Mouse (Mus musculus): Measurements from ENCODE around the gene Srpx2. TPM values are rescaled to one million over a fixed set of nuclear protein-coding genes. Genes with fewer than 3 reads are reported as not detected.

Gene Srpx2
- total RNA-seq (2023), result not detected

GRCm38 (mm10) chrX:133908261-133908660, at the start of gene Srpx2:
Gene Srpx2 (plus strand): TSS chrX:133908426.

DNA sequence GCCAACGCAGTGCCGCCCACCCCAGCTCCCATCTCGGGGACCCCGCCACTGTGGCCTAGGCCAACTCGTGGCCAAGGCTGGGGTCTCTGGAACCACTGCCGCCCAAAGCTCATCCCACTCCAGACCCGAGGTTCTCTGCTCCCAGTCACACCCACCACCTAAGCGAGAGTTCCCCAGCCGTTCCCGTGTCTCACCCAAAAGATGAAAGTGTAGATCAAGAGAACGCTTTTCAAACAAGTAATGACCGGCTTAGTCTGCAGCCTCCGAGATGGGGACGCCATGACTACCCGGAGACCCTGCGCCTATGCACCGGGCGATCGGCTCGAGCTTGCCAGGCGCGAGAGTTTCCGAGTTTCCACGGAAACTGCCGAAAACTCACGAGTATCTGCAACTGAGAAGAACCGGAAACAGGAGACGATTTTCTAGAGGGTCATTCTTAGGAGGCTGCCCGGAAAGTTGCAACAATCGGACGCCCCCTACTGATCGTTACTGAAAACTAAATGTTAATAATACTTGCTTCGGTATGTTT, 10.1 kb upstream of the Srpx2 start, which contains the start of gene Tspan6:
Gene Tspan6 (minus strand): TSS at position 416 of the 529 bp plus-strand sequence.

DNA sequence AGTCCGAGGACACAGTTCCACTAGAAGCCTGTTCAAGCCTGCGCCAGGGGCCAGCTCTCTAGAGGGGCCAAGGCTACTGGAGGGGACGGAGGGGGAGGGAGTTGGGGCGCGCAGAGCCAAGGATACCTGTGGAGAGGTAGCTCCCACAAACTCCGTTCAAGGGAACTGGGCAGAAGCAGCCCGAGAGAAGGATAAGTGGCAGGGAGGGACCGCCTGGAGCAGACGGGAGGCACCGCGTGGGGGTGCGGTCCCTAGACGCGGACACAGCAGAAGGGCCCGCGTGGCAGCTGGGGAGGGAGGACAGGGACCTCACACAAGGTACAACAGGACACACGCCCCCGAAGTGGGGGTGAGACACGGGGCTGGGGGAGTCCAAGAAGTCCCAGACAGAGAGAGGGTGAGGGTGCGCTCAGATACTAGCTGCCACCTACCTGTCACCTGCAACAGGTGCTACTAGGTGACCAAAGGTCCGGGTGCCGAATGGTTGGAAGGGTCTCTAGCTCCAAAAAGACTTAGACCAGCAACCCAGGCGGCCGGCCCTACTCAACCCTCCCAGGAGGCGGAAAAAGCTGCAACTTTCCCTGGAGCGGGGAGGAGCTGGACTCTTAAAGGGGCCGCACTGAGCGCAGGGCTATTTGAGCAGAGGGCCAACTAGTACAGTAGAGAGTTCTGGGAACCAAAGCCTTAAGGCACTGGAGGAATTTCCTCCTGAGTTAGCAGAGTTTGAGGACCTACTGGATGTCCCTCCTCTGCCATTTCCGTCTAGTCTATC, 73.2 kb downstream of the Srpx2 start, which contains the start of gene Sytl4:
Gene Sytl4 (minus strand): TSS at position 582 of the 772 bp plus-strand sequence.

Other genes starting within 250 kb of the Srpx2 start
- gene Pcdh19, start 219.4 kb upstream of the Srpx2 start, total RNA-seq (2023), result not detected
- not detected for gene Tnmd, start 57.4 kb upstream of the Srpx2 start, total RNA-seq (2023)
- 1 to 10 TPM in 1 of 2 experiments, under 1 TPM in 1; 0.70 to 4.4 TPM for gene Tspan6, start 10.0 kb upstream of the Srpx2 start, total RNA-seq (2023)
- gene Sytl4, start 73.4 kb downstream of the Srpx2 start, total RNA-seq (2023), result under 1 TPM in 1 of 2 experiments, not detected in 1; 0.30 TPM
- 10 to 100 TPM; 50.4 to 50.7 TPM for gene Cstf2, start 150.8 kb downstream of the Srpx2 start, total RNA-seq (2023)